Mouse (Mus musculus): ENCODE data around the gene Unc13a. TPM values are rescaled to one million over a fixed set of nuclear protein-coding genes. Genes with fewer than 3 reads are reported as not detected.

Gene Unc13a
- polyA plus RNA-seq, 1 experiment from 2014 or later, result 0.46 TPM

GRCm38 (mm10) chr8:71626753-71627152 is 44.8 kb downstream of the Unc13a start:
- TF ChIP-seq CTCF (IDR thresholded peaks at IDR 0.05; ENCODE audit: low read depth), result no peak
- Histone ChIP-seq H3K4me3 (ENCODE audit: low read depth, low read length) (no peak overlapping the region), H3K4me2 (no peak overlapping the region), H3K9ac (no peak overlapping the region), H3K4me1 (ENCODE audit: insufficient read depth) (peaks cover 10% of the 10 kb centered on the region), H3K27ac (ENCODE audit: low read depth) (0 out of 2 replicates have a peak overlapping the region, but pooled peaks have one; percentile 78), H3K36me3 (ENCODE audit: insufficient read depth) (peaks cover 46% of the 10 kb centered on the region), H3K9me3 (ENCODE audit: low read depth, low read length) (peaks cover 13% of the 10 kb centered on the region), H3K27me3 (ENCODE audit: insufficient read depth, low read length) (no peaks in the 10 kb centered on the region; the same call in 1 of the 2 replicates)
- DNase-seq (no peak), ATAC-seq (ENCODE audit: insufficient read depth) (no peak)
- 81% methylated on average over 9 of the region's 9 CpGs for WGBS

- Histone ChIP-seq H3K27me3 (ENCODE audit: insufficient read depth, low read length) (no peaks in the 10 kb centered on the region; the same call in 1 of the 2 replicates), H3K4me3 (ENCODE audit: low read depth, low read length) (no peak overlapping the region), H3K36me3 (ENCODE audit: insufficient read depth) (peaks cover 62% of the 10 kb centered on the region), H3K4me1 (ENCODE audit: insufficient read depth) (peaks cover 10% of the 10 kb centered on the region), H3K4me2 (no peak overlapping the region), H3K27ac (ENCODE audit: low read depth) (no peak overlapping the region), H3K9me3 (ENCODE audit: low read depth, low read length) (peaks cover 13% of the 10 kb centered on the region), H3K9ac (no peak overlapping the region)
- no peak for TF ChIP-seq CTCF (IDR thresholded peaks at IDR 0.05; ENCODE audit: low read depth)
- ATAC-seq (ENCODE audit: insufficient read depth), result no peak
- WGBS, result 84% methylated on average over 1 of the region's 1 CpGs
- DNase-seq, result no peak
These were observed 46.5 kb downstream of the Unc13a start for GRCm38 (mm10) chr8:71625088-71625487.

GRCm38 (mm10) chr8:71619786-71620185 is 51.8 kb downstream of the Unc13a start:
- H3K36me3 ChIP-seq (ENCODE audit: insufficient read depth), result peaks cover 92% of the 10 kb centered on the region
- H3K4me2 ChIP-seq, result no peak overlapping the region
- H3K9me3 ChIP-seq (ENCODE audit: low read depth, low read length), result peaks cover 13% of the 10 kb centered on the region
- ATAC-seq (ENCODE audit: insufficient read depth) (no peak), DNase-seq (no peak)
- H3K27ac ChIP-seq (ENCODE audit: low read depth), result no peak overlapping the region
- 97% methylated on average over 2 of the region's 2 CpGs for WGBS
- H3K4me1 ChIP-seq (ENCODE audit: insufficient read depth), result no peaks in the 10 kb centered on the region
- no peak for TF ChIP-seq CTCF (IDR thresholded peaks at IDR 0.05; ENCODE audit: low read depth)
- H3K9ac ChIP-seq, result no peak overlapping the region
- no peak overlapping the region for H3K4me3 ChIP-seq (ENCODE audit: low read depth, low read length)
- H3K27me3 ChIP-seq (ENCODE audit: insufficient read depth, low read length), result no peaks in the 10 kb centered on the region

GRCm38 (mm10) chr8:71613418-71613817 is 58.1 kb downstream of the Unc13a start:
- ATAC-seq (ENCODE audit: insufficient read depth), result no peak
- no peak for DNase-seq
- Histone ChIP-seq H3K27ac (ENCODE audit: low read depth) (no peak overlapping the region), H3K4me1 (ENCODE audit: insufficient read depth) (peaks cover 10% of the 10 kb centered on the region), H3K27me3 (ENCODE audit: insufficient read depth, low read length) (no peaks in the 10 kb centered on the region), H3K4me3 (ENCODE audit: low read depth, low read length) (no peak overlapping the region), H3K9ac (no peak overlapping the region), H3K9me3 (ENCODE audit: low read depth, low read length) (no peaks in the 10 kb centered on the region), H3K36me3 (ENCODE audit: insufficient read depth) (peaks cover 49% of the 10 kb centered on the region), H3K4me2 (no peak overlapping the region)
- no peak for TF ChIP-seq CTCF (IDR thresholded peaks at IDR 0.05; ENCODE audit: low read depth)
- 43% methylated on average over 4 of the region's 4 CpGs for WGBS

GRCm38 (mm10) chr8:71612141-71612540 is 59.4 kb downstream of the Unc13a start:
- H3K4me2 ChIP-seq, result peak overlapping the region; percentile 90
- H3K27me3 ChIP-seq (ENCODE audit: insufficient read depth, low read length), result no peaks in the 10 kb centered on the region
- no peak for TF ChIP-seq CTCF (IDR thresholded peaks at IDR 0.05; ENCODE audit: low read depth)
- H3K4me3 ChIP-seq (ENCODE audit: low read depth, low read length), result peak overlapping the region; percentile 92
- H3K9ac ChIP-seq, result peak overlapping the region; percentile 88
- no peak for ATAC-seq (ENCODE audit: insufficient read depth)
- no peaks in the 10 kb centered on the region for H3K9me3 ChIP-seq (ENCODE audit: low read depth, low read length)
- 32% methylated on average over 5 of the region's 5 CpGs for WGBS
- no peak overlapping the region for H3K27ac ChIP-seq (ENCODE audit: low read depth)
- peaks cover 36% of the 10 kb centered on the region for H3K36me3 ChIP-seq (ENCODE audit: insufficient read depth)
- no peak for DNase-seq
- H3K4me1 ChIP-seq (ENCODE audit: insufficient read depth), result peaks cover 10% of the 10 kb centered on the region

GRCm38 (mm10) chr8:71610822-71611651 is 60.5 kb downstream of the Unc13a start, which contains the start of gene Colgalt1:
Colgalt1 (plus strand) TSS chr8:71610998.
- peak within 1 kb of the TSS; percentile 85 for H3K27ac ChIP-seq (ENCODE audit: low read depth)
- H3K36me3 ChIP-seq (ENCODE audit: insufficient read depth), result peaks cover 27% of the 10 kb centered on the region
- no peaks in the 10 kb centered on the region for H3K9me3 ChIP-seq (ENCODE audit: low read depth, low read length)
- peaks cover 10% of the 10 kb centered on the region for H3K4me1 ChIP-seq (ENCODE audit: insufficient read depth)
- peak; percentile 100 for ATAC-seq (ENCODE audit: insufficient read depth)
- H3K4me3 ChIP-seq (ENCODE audit: low read depth, low read length), result peak within 1 kb of the TSS; percentile 92
- WGBS, result under 1% methylated on average over 80 of the region's 82 CpGs
- peak within 1 kb of the TSS; percentile 88 for H3K9ac ChIP-seq
- DNase-seq, result peak; percentile 99
- TF ChIP-seq CTCF (IDR thresholded peaks at IDR 0.05; ENCODE audit: low read depth), result no peak
- H3K27me3 ChIP-seq (ENCODE audit: insufficient read depth, low read length), result no peaks in the 10 kb centered on the region
- H3K4me2 ChIP-seq, result peak within 1 kb of the TSS; percentile 90

GRCm38 (mm10) chr8:71604021-71604420 is 67.5 kb downstream of the Unc13a start:
- Histone ChIP-seq H3K9ac (no peak overlapping the region), H3K9me3 (ENCODE audit: low read depth, low read length) (no peaks in the 10 kb centered on the region), H3K4me3 (ENCODE audit: low read depth, low read length) (no peak overlapping the region), H3K27ac (ENCODE audit: low read depth) (no peak overlapping the region), H3K36me3 (ENCODE audit: insufficient read depth) (peaks cover 3% of the 10 kb centered on the region; the same call in 1 of the 2 replicates), H3K4me1 (ENCODE audit: insufficient read depth) (0 out of 2 replicates have a peak, but pooled peaks cover 5% of the 10 kb centered on the region), H3K4me2 (no peak overlapping the region), H3K27me3 (ENCODE audit: insufficient read depth, low read length) (peaks cover 22% of the 10 kb centered on the region)
- 42% methylated on average over 7 of the region's 7 CpGs for WGBS
- DNase-seq, result no peak
- TF ChIP-seq CTCF (IDR thresholded peaks at IDR 0.05; ENCODE audit: low read depth), result no peak
- no peak for ATAC-seq (ENCODE audit: insufficient read depth)
